Mouse (Mus musculus) thymus, adult 2 months (tissue): ENCODE results near the gene Kirrel3. TPM values are rescaled to one million over a fixed set of nuclear protein-coding genes. Genes with fewer than 3 reads are reported as not detected.

Experiments
- DNase-seq: peaks from one replicate; pipeline ENCODE4 v3.0.0; 2021
- H3K27ac ChIP-seq: fragments of 200-500 bp; 2 replicates; pipeline ENCODE4 v1.5.1; 2012; ENCODE audit warnings: low read length, control low read depth; ENCODE audit not compliant: control insufficient read depth, insufficient read depth
- H3K27me3 ChIP-seq: fragments of 200-500 bp; 2 replicates; pipeline ENCODE4 v1.6.1; 2012; ENCODE audit warnings: mild to moderate bottlenecking, low read length, moderate library complexity, mixed read lengths; ENCODE audit not compliant: control insufficient read depth, insufficient read depth
- H3K36me3 ChIP-seq: fragments of 200-500 bp; 2 replicates; pipeline ENCODE4 v1.6.1; 2012; ENCODE audit warnings: mild to moderate bottlenecking, low read length, moderate library complexity; ENCODE audit not compliant: control insufficient read depth, insufficient read depth
- H3K4me1 ChIP-seq: fragments of 200-500 bp; replicated peaks from 2 replicates; pipeline ENCODE4 v1.6.1; 2012; ENCODE audit warnings: low read length; ENCODE audit not compliant: control insufficient read depth, insufficient read depth
- H3K4me3 ChIP-seq: fragments of 200-500 bp; 2 replicates; pipeline ENCODE4 v1.5.1; 2012; ENCODE audit warnings: mild to moderate bottlenecking, low read length, control low read depth, moderate library complexity; ENCODE audit not compliant: control insufficient read depth, insufficient read depth
- CTCF ChIP-seq: fragments of 200-500 bp; IDR thresholded peaks from 2 replicates; pipeline ENCODE4 v1.5.1; 2012; ENCODE audit warnings: mild to moderate bottlenecking, control low read depth, low read length, moderate library complexity, borderline replicate concordance; ENCODE audit not compliant: control insufficient read depth, poor library complexity, insufficient read depth; ENCODE audit errors: extremely low read depth
- POLR2A ChIP-seq: fragments of 200-500 bp; IDR thresholded peaks from 2 replicates; pipeline ENCODE4 v1.6.1; 2012; ENCODE audit warnings: mild to moderate bottlenecking, low read length, control low read depth, moderate library complexity; ENCODE audit not compliant: control insufficient read depth, poor library complexity, insufficient read depth; ENCODE audit errors: extremely low read depth
- WGBS: fragments of 180-500 bp; shearing (Covaris S2); methylation state at CpG from one replicate; pipeline ENCODE4 v1.1.7; 2018; 5-methylcytosine and 5-hydroxymethylcytosine counted together
- polyA plus RNA-seq: library from polyadenylated mRNA; depleted of rRNA; stranded (reverse); fragments of >200 nt; gene quantifications from 2 replicates; pipeline ENCODE4 v1.2.3, GENCODE M21; 2012

Gene Kirrel3
- polyA plus RNA-seq, 1 experiment = 1.2 TPM

- 89% methylated on average over 7 of the region's 7 CpGs for WGBS
- no peak for DNase-seq
- TF ChIP-seq POLR2A = no peak
- no peak for TF ChIP-seq CTCF
These were observed 118.1 kb downstream of the Kirrel3 start for GRCm38 (mm10) chr9:34603750-34604149.

GRCm38 (mm10) chr9:34604931-34605330 is 119.2 kb downstream of the Kirrel3 start:
- Histone ChIP-seq H3K4me3 (no peak overlapping the region), H3K4me1 (no peaks in the 10 kb centered on the region), H3K27ac (no peak overlapping the region), H3K27me3 (no peaks in the 10 kb centered on the region), H3K36me3 (no peaks in the 10 kb centered on the region)
- no peak for DNase-seq
- 92% methylated on average over 4 of the region's 4 CpGs for WGBS
- no peak for TF ChIP-seq CTCF
- TF ChIP-seq POLR2A = no peak

More at GRCm38 (mm10) chr9:34603750-34604149, 118.1 kb downstream of the Kirrel3 start:
- Histone ChIP-seq H3K27ac (no peak overlapping the region), H3K4me3 (no peak overlapping the region), H3K27me3 (no peaks in the 10 kb centered on the region), H3K36me3 (no peaks in the 10 kb centered on the region), H3K4me1 (no peaks in the 10 kb centered on the region)

- H3K27me3 ChIP-seq = no peaks in the 10 kb centered on the region
- H3K36me3 ChIP-seq = no peaks in the 10 kb centered on the region
- no peaks in the 10 kb centered on the region for H3K4me1 ChIP-seq
- H3K27ac ChIP-seq = no peak overlapping the region
- H3K4me3 ChIP-seq = no peak overlapping the region
- no peak for DNase-seq
- 87% methylated on average over 8 of the region's 8 CpGs for WGBS
- TF ChIP-seq CTCF (no peak), POLR2A (no peak)
These were observed 119.8 kb downstream of the Kirrel3 start for GRCm38 (mm10) chr9:34605486-34605885.

GRCm38 (mm10) chr9:34607976-34608375 is 122.3 kb downstream of the Kirrel3 start:
- H3K4me1 ChIP-seq = no peaks in the 10 kb centered on the region
- H3K4me3 ChIP-seq = no peak overlapping the region
- no peaks in the 10 kb centered on the region for H3K27me3 ChIP-seq
- H3K27ac ChIP-seq = no peak overlapping the region
- WGBS = 95% methylated on average over 2 of the region's 2 CpGs
- TF ChIP-seq POLR2A (no peak), CTCF (no peak)
- H3K36me3 ChIP-seq = no peaks in the 10 kb centered on the region
- no peak for DNase-seq

GRCm38 (mm10) chr9:34612886-34613769 is 127.4 kb downstream of the Kirrel3 start:
- TF ChIP-seq POLR2A = no peak
- TF ChIP-seq CTCF = no peak
- 96% methylated on average over 6 of the region's 6 CpGs for WGBS
- H3K27me3 ChIP-seq = no peaks in the 10 kb centered on the region
- no peak overlapping the region for H3K4me3 ChIP-seq
- no peaks in the 10 kb centered on the region for H3K4me1 ChIP-seq
- no peak overlapping the region for H3K27ac ChIP-seq
- no peak for DNase-seq
- no peaks in the 10 kb centered on the region for H3K36me3 ChIP-seq

GRCm38 (mm10) chr9:34618099-34618498 is 132.4 kb downstream of the Kirrel3 start:
- H3K36me3 ChIP-seq = no peaks in the 10 kb centered on the region
- H3K4me1 ChIP-seq = no peaks in the 10 kb centered on the region
- no peak for TF ChIP-seq CTCF
- no peak for TF ChIP-seq POLR2A
- WGBS = 90% methylated on average over 6 of the region's 6 CpGs
- no peaks in the 10 kb centered on the region for H3K27me3 ChIP-seq
- H3K27ac ChIP-seq = no peak overlapping the region
- DNase-seq = no peak
- H3K4me3 ChIP-seq = no peak overlapping the region

- no peak for DNase-seq
- no peak overlapping the region for H3K4me3 ChIP-seq
- no peaks in the 10 kb centered on the region for H3K36me3 ChIP-seq
- H3K27me3 ChIP-seq = no peaks in the 10 kb centered on the region
- TF ChIP-seq CTCF = no peak
- no peak for TF ChIP-seq POLR2A
- 88% methylated on average over 3 of the region's 3 CpGs for WGBS
- H3K4me1 ChIP-seq = no peaks in the 10 kb centered on the region
- H3K27ac ChIP-seq = no peak overlapping the region
These were observed 134.2 kb downstream of the Kirrel3 start for GRCm38 (mm10) chr9:34619913-34620312.
